Mouse (Mus musculus): ENCODE results near the gene Mex3a.

The Mex3a gene

GRCm38 (mm10) chr3:88505765-88506164, 26.4 kb upstream of the Mex3a start:
- no peak for DNase-seq (ENCODE audit: low spot score in 2 of 2)

GRCm38 (mm10) chr3:88509250-88509649, 22.9 kb upstream of the Mex3a start:
- no peak for DNase-seq (ENCODE audit: low spot score in 2 of 2)

GRCm38 (mm10) chr3:88509692-88510420, 22.3 kb upstream of the Mex3a start, which contains the start of gene Lmna:
TSS of gene Lmna (minus strand) at chr3:88509956.
- peak; percentile 80 to 94 for DNase-seq (ENCODE audit: low spot score in 2 of 2)

GRCm38 (mm10) chr3:88510421-88511289, 21.5 kb upstream of the Mex3a start:
- DNase-seq (ENCODE audit: low spot score in 2 of 2) = no peak

GRCm38 (mm10) chr3:88511559-88511958, 20.6 kb upstream of the Mex3a start:
- no peak for DNase-seq (ENCODE audit: low spot score in 2 of 2)

GRCm38 (mm10) chr3:88512141-88512895, 19.9 kb upstream of the Mex3a start:
- DNase-seq (ENCODE audit: low spot score in 2 of 2) = no peak

GRCm38 (mm10) chr3:88512896-88513545, 19.2 kb upstream of the Mex3a start:
- no peak for DNase-seq (ENCODE audit: low spot score in 2 of 2)

- DNase-seq (ENCODE audit: low spot score in 2 of 2) = no peak
Measured at GRCm38 (mm10) chr3:88513546-88514115, 18.6 kb upstream of the Mex3a start.

- no peak for DNase-seq (ENCODE audit: low spot score in 2 of 2)
Measured at GRCm38 (mm10) chr3:88514231-88515094, 17.7 kb upstream of the Mex3a start.

- DNase-seq (ENCODE audit: low spot score in 2 of 2) = no peak
Measured at GRCm38 (mm10) chr3:88515095-88515386, 17.2 kb upstream of the Mex3a start.

- no peak for DNase-seq (ENCODE audit: low spot score in 2 of 2)
Measured at GRCm38 (mm10) chr3:88516407-88516806, 15.8 kb upstream of the Mex3a start.

GRCm38 (mm10) chr3:88518411-88518810, 13.8 kb upstream of the Mex3a start:
- DNase-seq (ENCODE audit: low spot score in 2 of 2) = no peak

GRCm38 (mm10) chr3:88520078-88520477, 12.1 kb upstream of the Mex3a start:
- no peak for DNase-seq (ENCODE audit: low spot score in 2 of 2)

- no peak for DNase-seq (ENCODE audit: low spot score in 2 of 2)
Measured at GRCm38 (mm10) chr3:88521156-88521555, 11.0 kb upstream of the Mex3a start.

- peak in 1 of 2 experiments; percentile 70 for DNase-seq (ENCODE audit: low spot score in 2 of 2)
Measured at GRCm38 (mm10) chr3:88521803-88522331, 10.3 kb upstream of the Mex3a start.

GRCm38 (mm10) chr3:88523027-88523426, 9.2 kb upstream of the Mex3a start:
- no peak for DNase-seq (ENCODE audit: low spot score in 2 of 2)

- no peak for DNase-seq (ENCODE audit: low spot score in 2 of 2)
Measured at GRCm38 (mm10) chr3:88525021-88525420, 7.2 kb upstream of the Mex3a start.

- peak; percentile 61 to 76 for DNase-seq (ENCODE audit: low spot score in 2 of 2)
Measured at GRCm38 (mm10) chr3:88526157-88527131, 5.8 kb upstream of the Mex3a start.

GRCm38 (mm10) chr3:88527565-88527964, 4.6 kb upstream of the Mex3a start:
- DNase-seq (ENCODE audit: low spot score in 2 of 2) = no peak
